Mouse (Mus musculus) liver, embryonic 13.5 days (tissue): ENCODE results near the gene Mylpf. TPM values are rescaled to one million over a fixed set of nuclear protein-coding genes. Genes with fewer than 3 reads are reported as not detected.

Source experiments
- ATAC-seq: fragments of 200-750 bp; cut with Nextera tagmentation; 2 replicates; pipeline ENCODE4 v1.8.0; 2017; ENCODE audit warnings: low read depth, mild to moderate bottlenecking, moderate number of reproducible peaks, moderate library complexity
- DNase-seq: peaks from one replicate; pipeline ENCODE4 v3.0.0; 2022
- H3K27ac ChIP-seq: fragments of 300-500 bp; sonication (generic); 2 replicates; pipeline ENCODE4 v1.5.1; 2015; ENCODE audit warnings: moderate library complexity, mild to moderate bottlenecking, inconsistent platforms
- H3K27me3 ChIP-seq: fragments of 300-500 bp; sonication (generic); 2 replicates; pipeline ENCODE4 v1.6.1; 2015; ENCODE audit warnings: mild to moderate bottlenecking, inconsistent platforms
- H3K36me3 ChIP-seq: fragments of 300-500 bp; sonication (generic); 2 replicates; pipeline ENCODE4 v1.6.1; 2015; ENCODE audit warnings: mild to moderate bottlenecking, inconsistent platforms
- H3K4me1 ChIP-seq: fragments of 300-500 bp; sonication (generic); replicated peaks from 2 replicates; pipeline ENCODE4 v1.6.1; 2015; ENCODE audit warnings: inconsistent platforms
- H3K4me2 ChIP-seq: fragments of 300-500 bp; sonication (generic); 2 replicates; pipeline ENCODE4 v1.6.1; 2015; ENCODE audit warnings: inconsistent platforms, mild to moderate bottlenecking, moderate library complexity
- H3K4me3 ChIP-seq: fragments of 300-500 bp; sonication (generic); replicated peaks from 2 replicates; pipeline ENCODE4 v1.5.1; 2015; ENCODE audit warnings: mild to moderate bottlenecking, inconsistent platforms
- H3K9ac ChIP-seq: fragments of 300-500 bp; sonication (generic); 2 replicates; pipeline ENCODE4 v1.6.1; 2015; ENCODE audit warnings: mild to moderate bottlenecking, inconsistent platforms
- H3K9me3 ChIP-seq: fragments of 300-500 bp; sonication (generic); replicated peaks from 2 replicates; pipeline ENCODE4 v1.6.1; 2016; ENCODE audit warnings: inconsistent platforms
- WGBS: fragments of 180-500 bp; shearing (Covaris S2); methylation state at CpG from one replicate; pipeline ENCODE4 v1.1.7; 2015; ENCODE audit not compliant: insufficient replicate concordance; 5-methylcytosine and 5-hydroxymethylcytosine counted together
- polyA plus RNA-seq: library from polyadenylated mRNA; unstranded; fragments of >200 nt; fragmentation: Nextera tagmentation; extraction: Ambion mirVana; gene quantifications from 2 replicates; pipeline ENCODE4 v1.2.1, GENCODE M21; 2015

Gene Mylpf
- polyA plus RNA-seq, 1 experiment from 2014 or later: 46.8 TPM

GRCm38 (mm10) chr7:127252414-127252813 lies 43.7 kb downstream of the Mylpf start:
- H3K9me3 ChIP-seq: no peaks in the 10 kb centered on the region
- no peak overlapping the region for H3K4me3 ChIP-seq
- H3K27ac ChIP-seq: peak overlapping the region; percentile 94
- no peak overlapping the region for H3K4me2 ChIP-seq
- H3K4me1 ChIP-seq: peaks cover 43% of the 10 kb centered on the region
- WGBS: 62% methylated on average over 2 of the region's 2 CpGs
- no peaks in the 10 kb centered on the region for H3K27me3 ChIP-seq
- peaks cover 29% of the 10 kb centered on the region for H3K36me3 ChIP-seq
- ATAC-seq (no peak), DNase-seq (no peak)
- H3K9ac ChIP-seq: no peak overlapping the region

DNA sequence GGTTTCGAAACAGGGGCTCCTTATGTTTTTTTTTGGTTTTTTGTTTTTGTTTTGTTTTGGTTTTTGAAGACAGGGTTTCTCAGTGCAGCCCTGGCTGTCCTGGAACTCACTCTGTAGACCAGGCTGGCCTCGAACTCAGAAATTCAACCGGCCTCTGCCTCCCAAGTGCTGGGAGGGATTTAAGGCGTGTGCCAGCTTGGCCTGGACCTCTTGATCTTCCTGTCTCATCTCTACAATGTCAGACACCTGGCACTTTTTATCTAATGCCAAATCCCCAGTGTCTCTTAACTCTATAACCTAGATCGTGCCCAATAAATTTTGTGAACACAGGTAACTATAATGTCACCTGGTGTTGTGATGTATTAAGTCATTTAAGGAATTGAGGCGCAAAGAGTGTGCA lies 44.7 kb downstream of the Mylpf start:
- peaks cover 32% of the 10 kb centered on the region for H3K36me3 ChIP-seq
- no peak for ATAC-seq
- no peaks in the 10 kb centered on the region for H3K27me3 ChIP-seq
- H3K27ac ChIP-seq: peak overlapping the region; percentile 94
- WGBS: 69% methylated on average over 6 of the region's 6 CpGs
- peak overlapping the region; percentile 77 for H3K4me3 ChIP-seq
- H3K4me1 ChIP-seq: peaks cover 52% of the 10 kb centered on the region
- H3K9me3 ChIP-seq: no peaks in the 10 kb centered on the region
- H3K9ac ChIP-seq: peak overlapping the region; percentile 82
- no peak for DNase-seq
- peak overlapping the region; percentile 97 for H3K4me2 ChIP-seq

GRCm38 (mm10) chr7:127253821-127254769 lies 45.4 kb downstream of the Mylpf start:
- H3K4me1 ChIP-seq: peaks cover 59% of the 10 kb centered on the region

GRCm38 (mm10) chr7:127255008-127255407 lies 46.3 kb downstream of the Mylpf start:
- peak overlapping the region; percentile 82 for H3K9ac ChIP-seq
- no peak for ATAC-seq
- no peak for DNase-seq
- H3K4me1 ChIP-seq: peaks cover 69% of the 10 kb centered on the region
- H3K9me3 ChIP-seq: no peaks in the 10 kb centered on the region
- peak overlapping the region; percentile 97 for H3K4me2 ChIP-seq
- WGBS: 15% methylated on average over 4 of the region's 4 CpGs
- peaks cover 24% of the 10 kb centered on the region for H3K36me3 ChIP-seq
- H3K4me3 ChIP-seq: peak overlapping the region; percentile 77
- no peaks in the 10 kb centered on the region for H3K27me3 ChIP-seq
- H3K27ac ChIP-seq: peak overlapping the region; percentile 94

More at GRCm38 (mm10) chr7:127253821-127254769, 45.4 kb downstream of the Mylpf start:
- DNase-seq: peak; percentile 91
- H3K4me3 ChIP-seq: peak overlapping the region; percentile 77
- peaks cover 32% of the 10 kb centered on the region for H3K36me3 ChIP-seq
- H3K27ac ChIP-seq: peak overlapping the region; percentile 94
- H3K4me2 ChIP-seq: peak overlapping the region; percentile 97
- H3K9ac ChIP-seq: peak overlapping the region; percentile 82
- H3K27me3 ChIP-seq: no peaks in the 10 kb centered on the region
- no peaks in the 10 kb centered on the region for H3K9me3 ChIP-seq
- under 1% methylated on average over 136 of the region's 136 CpGs for WGBS
- peak; percentile 89 for ATAC-seq

DNA sequence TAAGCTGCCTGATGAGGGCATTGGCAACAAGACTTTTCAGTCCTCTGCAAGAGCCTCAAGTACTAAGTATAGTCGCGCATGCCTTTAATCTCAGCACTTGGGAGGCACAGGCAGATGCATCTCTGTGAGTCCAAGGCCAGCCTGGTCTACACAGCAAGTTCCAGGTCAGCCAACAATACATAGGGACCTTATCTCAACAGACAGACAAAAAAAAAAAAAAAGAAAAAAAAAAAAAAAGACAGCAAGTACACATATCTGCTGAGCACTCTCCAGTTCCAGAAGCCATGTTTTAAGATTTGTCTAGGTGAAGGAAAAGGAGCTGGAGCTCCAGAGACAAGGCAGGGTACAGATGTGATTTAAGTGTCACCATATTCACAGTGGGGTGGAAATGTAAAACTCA lies 47.3 kb downstream of the Mylpf start:
- no peaks in the 10 kb centered on the region for H3K9me3 ChIP-seq
- 19% methylated on average over 2 of the region's 2 CpGs for WGBS
- H3K9ac ChIP-seq: peak overlapping the region; percentile 82; the same call in 1 of the 2 replicates
- H3K27ac ChIP-seq: peak overlapping the region; percentile 94; the same call in 1 of the 2 replicates
- no peak for DNase-seq
- H3K36me3 ChIP-seq: peaks cover 20% of the 10 kb centered on the region
- peaks cover 73% of the 10 kb centered on the region for H3K4me1 ChIP-seq
- no peak for ATAC-seq
- H3K4me3 ChIP-seq: no peak overlapping the region
- H3K27me3 ChIP-seq: no peaks in the 10 kb centered on the region
- no peak overlapping the region for H3K4me2 ChIP-seq

DNA sequence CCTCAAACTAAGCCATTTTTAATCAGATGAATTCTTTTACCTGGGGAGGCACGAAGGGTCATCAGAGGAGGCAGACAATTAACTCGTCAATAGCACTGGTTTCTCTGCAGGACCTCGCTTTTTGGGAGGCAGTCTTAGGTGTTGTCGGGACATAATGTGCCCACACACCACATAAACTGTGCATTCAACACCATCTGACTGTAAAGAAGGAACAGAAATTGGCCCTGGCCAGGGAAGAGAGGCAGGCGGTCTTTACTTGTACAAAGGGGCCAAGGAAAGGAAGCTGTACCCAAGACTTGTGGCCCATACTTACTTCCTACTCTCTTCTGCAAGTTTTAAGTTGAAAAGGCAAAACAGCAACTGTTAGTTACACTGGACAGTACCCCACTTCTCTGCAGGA lies 47.8 kb downstream of the Mylpf start:
- Histone ChIP-seq H3K27ac (peak overlapping the region; percentile 10; the same call in 1 of the 2 replicates), H3K27me3 (no peaks in the 10 kb centered on the region), H3K4me1 (peaks cover 79% of the 10 kb centered on the region), H3K36me3 (peaks cover 17% of the 10 kb centered on the region), H3K4me2 (no peak overlapping the region), H3K9me3 (no peaks in the 10 kb centered on the region), H3K4me3 (no peak overlapping the region), H3K9ac (no peak overlapping the region)
- ATAC-seq: no peak
- 73% methylated on average over 5 of the region's 5 CpGs for WGBS
- no peak for DNase-seq

GRCm38 (mm10) chr7:127259186-127259905 lies 50.7 kb downstream of the Mylpf start:
- H3K27ac ChIP-seq: peak overlapping the region; percentile 11; the same call in 1 of the 2 replicates
- WGBS: 62% methylated on average over 8 of the region's 8 CpGs
- DNase-seq (no peak), ATAC-seq (no peak)
- H3K9ac ChIP-seq: peak overlapping the region; percentile 84; the same call in 1 of the 2 replicates
- H3K4me2 ChIP-seq: peak overlapping the region; percentile 94
- H3K27me3 ChIP-seq: no peaks in the 10 kb centered on the region
- peaks cover 16% of the 10 kb centered on the region for H3K36me3 ChIP-seq
- H3K9me3 ChIP-seq: no peaks in the 10 kb centered on the region
- peaks cover 85% of the 10 kb centered on the region for H3K4me1 ChIP-seq
- peak overlapping the region; percentile 80 for H3K4me3 ChIP-seq

DNA sequence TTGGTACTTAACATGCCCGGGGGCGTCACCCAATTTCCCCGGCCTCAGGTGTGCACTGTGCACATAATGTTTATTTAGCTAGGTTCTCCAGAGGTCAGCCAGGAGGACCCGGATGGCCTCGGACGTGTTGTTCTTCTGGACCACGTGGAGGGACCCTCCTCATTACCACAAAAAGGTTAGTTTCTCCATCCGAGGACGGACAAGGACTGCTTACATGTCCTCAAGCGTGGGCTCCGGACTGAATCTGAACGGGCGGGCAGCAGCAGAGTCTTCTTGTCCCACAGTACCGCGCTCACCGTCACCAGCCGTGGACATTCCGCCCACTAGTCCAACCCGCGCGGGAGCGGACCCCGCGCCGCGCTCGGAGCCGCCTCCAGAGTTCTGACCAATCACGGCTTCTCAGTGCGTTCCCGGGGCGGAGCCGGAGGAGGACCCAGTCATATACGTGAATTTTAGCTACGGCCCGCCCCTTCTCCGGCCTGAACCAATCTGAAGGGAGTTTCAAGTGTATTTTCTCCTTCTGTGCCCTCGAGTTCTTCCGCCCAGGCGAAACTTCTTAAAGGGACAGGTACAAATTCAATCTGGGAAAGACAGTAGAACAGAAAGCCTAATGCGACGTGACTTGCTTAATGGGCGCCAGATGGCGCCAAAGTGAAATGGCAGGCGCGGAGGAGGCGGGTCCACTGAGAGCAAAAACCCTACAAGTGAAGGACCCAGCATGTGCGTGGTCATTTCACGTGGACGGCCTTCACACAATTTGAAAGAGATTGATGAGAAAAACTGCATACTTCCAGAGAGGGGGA lies 51.8 kb downstream of the Mylpf start, which contains the start of gene Dctpp1:
TSS of gene Dctpp1 (minus strand) at position 401 of the 803 bp plus-strand sequence.
- peak within 1 kb of the TSS; percentile 84 for H3K9ac ChIP-seq
- ATAC-seq (peak; percentile 94), DNase-seq (peak; percentile 97)
- H3K9me3 ChIP-seq: no peaks in the 10 kb centered on the region
- peak within 1 kb of the TSS; percentile 67 for H3K27ac ChIP-seq
- H3K36me3 ChIP-seq: peaks cover 16% of the 10 kb centered on the region
- under 1% methylated on average over 50 of the region's 50 CpGs for WGBS
- peak within 1 kb of the TSS; percentile 80 for H3K4me3 ChIP-seq
- peaks cover 73% of the 10 kb centered on the region for H3K4me1 ChIP-seq
- H3K4me2 ChIP-seq: peak within 1 kb of the TSS; percentile 94
- H3K27me3 ChIP-seq: no peaks in the 10 kb centered on the region

- 0 out of 2 replicates have a peak overlapping the region, but pooled peaks have one; percentile 10 for H3K4me2 ChIP-seq
- peak overlapping the region; percentile 34; the same call in 1 of the 2 replicates for H3K27ac ChIP-seq
- peak overlapping the region; percentile 14; the same call in 1 of the 2 replicates for H3K9ac ChIP-seq
- no peaks in the 10 kb centered on the region for H3K9me3 ChIP-seq
- 0 out of 2 replicates have a peak, but pooled peaks cover 4% of the 10 kb centered on the region for H3K36me3 ChIP-seq
- 42% methylated on average over 10 of the region's 10 CpGs for WGBS
- DNase-seq (no peak), ATAC-seq (no peak)
- no peak overlapping the region for H3K4me3 ChIP-seq
- H3K27me3 ChIP-seq: no peaks in the 10 kb centered on the region
- H3K4me1 ChIP-seq: peaks cover 56% of the 10 kb centered on the region
Measured at GRCm38 (mm10) chr7:127262218-127262961, 53.7 kb downstream of the Mylpf start.

DNA sequence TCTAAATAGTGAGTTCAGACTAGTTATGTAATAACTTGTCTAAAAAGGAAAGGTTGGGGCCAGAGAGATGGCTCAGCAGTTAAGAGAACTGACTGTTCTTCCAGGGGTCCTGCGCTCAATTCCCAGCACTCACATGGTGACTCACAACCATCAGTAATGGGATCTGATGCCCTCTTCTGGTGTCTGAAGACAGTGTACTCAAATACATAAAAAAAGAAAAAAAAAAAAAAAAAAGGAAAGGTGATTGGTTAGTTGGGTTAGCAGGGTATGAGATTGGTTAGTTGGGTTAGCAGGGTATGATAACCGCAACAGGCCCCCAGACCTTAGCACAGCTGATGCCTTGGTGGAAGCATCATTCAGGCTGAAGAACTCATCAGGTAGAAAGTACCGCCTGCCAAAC lies 54.8 kb downstream of the Mylpf start:
- no peak overlapping the region for H3K27ac ChIP-seq
- DNase-seq (no peak), ATAC-seq (no peak)
- no peak overlapping the region for H3K4me2 ChIP-seq
- no peaks in the 10 kb centered on the region for H3K9me3 ChIP-seq
- peaks cover 44% of the 10 kb centered on the region for H3K4me1 ChIP-seq
- H3K4me3 ChIP-seq: no peak overlapping the region
- no peaks in the 10 kb centered on the region for H3K27me3 ChIP-seq
- WGBS: 89% methylated on average over 3 of the region's 3 CpGs
- H3K36me3 ChIP-seq: 0 out of 2 replicates have a peak, but pooled peaks cover 5% of the 10 kb centered on the region
- no peak overlapping the region for H3K9ac ChIP-seq
